Mouse (Mus musculus) c-Kit-positive CD71-negative TER-119-negative erythroid progenitor cells, embryonic 14.5 days (primary cell): ENCODE results near the gene Sv2a.

Experiments
- DNase-seq: peaks from one replicate; pipeline ENCODE4 v3.0.0-alpha.2; 2013; ENCODE audit warnings: low read depth

Sv2a gene

DNA sequence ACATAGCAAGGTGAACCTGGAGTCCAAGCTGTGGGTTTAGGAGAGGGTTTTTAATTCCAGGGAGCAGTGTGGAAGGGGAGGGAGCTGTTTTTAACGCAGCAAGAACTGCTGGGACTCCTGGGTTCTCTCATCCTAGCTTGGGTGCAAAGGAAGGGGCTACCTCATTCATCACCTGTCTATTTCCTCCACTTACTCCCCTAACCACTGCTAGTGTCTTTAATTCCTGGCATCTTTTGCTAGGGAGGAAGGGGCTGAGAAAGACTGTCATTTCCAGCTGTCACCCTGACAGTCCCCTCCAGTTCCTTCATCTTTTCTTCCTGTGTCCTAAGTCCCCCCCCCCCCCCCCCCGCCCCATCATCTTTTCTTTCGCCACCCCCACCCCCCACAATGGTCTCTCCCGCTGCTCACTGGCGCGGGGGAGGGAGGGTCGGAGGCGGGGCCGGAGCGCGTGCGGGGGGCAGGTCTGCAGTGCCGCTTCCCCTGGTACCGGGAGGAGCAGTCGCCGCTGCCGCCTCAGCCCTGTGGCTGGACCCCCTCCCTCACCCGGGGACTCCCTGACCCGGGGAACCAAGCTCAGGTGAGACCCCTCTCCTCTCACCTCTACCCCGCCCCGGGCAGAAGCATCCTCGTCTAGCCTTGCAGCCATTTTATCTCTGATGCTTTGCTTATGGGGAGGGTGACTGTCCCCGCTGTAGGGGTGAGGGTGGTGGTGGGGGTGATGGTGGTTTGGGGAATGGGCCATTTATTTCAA, at the start of gene Sv2a:
Gene Sv2a (plus strand): TSS at position 425 of the 751 bp plus-strand sequence.
- no peak for DNase-seq

DNA sequence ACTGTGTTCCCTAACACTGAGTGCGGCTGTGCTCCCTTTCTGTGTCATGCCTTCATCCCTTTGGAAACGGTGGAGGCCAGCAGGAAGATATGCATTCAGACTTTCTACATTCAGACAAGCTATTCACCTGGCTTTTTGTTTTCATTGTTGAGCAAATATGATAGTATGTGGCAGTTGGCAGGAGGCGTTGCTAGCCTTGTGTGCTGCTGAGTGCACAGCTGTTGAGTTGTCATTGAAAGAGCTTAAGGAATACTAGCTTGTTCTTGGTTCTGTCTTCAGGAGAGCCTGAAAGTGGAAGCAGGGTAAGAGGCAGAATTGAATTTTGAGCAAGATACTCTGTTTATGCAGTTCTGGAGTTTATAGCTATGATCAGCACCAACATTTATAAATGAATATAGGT, 48.5 kb upstream of the Sv2a start:
- no peak for DNase-seq

DNA sequence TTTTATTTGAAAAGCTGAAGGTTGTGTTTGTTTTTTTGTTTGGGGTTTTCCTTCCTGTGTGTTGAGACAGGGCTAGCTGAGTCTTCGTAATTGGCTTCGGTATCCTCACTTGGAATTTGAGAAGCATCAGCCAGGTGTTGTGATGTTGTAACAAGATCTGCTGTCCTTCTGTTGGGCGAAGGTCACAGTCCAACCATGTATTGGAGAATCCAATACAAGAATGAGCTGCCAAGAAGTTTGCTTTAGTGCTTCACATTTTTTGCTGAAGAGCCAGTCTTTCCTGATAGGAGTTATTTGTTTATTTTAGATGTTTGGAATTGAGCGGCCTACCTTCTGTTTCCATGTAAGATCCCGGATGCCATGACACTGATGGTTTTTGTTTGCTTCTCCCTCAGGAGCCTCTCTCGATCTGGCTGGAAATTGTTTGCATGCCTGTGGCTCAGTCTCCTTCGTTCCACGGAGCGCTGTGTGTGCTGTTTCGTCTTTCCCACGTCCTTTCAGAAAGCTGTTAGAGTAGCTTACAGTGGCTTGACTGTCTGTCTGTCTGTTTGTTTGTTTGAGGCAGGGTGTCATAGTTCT, 47.5 kb upstream of the Sv2a start:
- DNase-seq: no peak

DNA sequence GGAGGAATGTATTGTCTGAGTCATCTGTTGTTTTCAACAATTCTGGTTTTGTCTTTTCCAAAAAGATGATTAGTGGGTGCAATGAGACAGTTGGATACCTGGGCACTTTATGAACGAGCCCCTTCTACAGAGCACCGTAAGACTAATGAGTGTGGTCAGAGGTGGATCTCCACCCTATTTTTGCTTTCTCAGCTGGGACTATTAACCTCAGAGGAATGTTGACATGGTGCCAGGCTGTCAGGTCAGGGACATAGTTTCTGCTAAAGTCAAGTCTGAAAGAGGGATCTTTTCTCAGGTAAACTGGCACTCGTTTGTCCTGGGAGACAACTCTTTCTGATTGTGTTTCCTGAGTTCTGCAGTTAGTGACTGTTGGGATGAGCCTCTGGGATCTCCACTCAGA, 45.9 kb upstream of the Sv2a start:
- no peak for DNase-seq

DNA sequence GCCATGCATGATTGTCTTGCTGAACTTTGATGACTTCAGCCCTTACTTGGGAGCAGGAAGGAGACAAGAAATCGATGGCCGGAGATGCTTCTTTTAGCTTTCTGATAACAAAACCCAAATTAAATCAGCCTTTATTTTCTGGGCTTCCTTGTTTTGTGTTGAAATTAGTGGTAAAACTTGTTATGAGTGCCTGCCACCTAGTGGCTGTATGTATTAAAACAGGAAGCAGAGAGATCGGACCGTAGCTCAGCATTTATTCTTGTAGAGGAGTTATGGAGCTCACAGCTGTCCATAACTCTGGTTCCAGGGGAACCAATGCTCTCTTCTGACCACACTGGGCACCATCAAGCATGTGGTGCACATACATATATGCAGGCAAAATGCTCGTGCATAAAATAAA, 33.0 kb upstream of the Sv2a start:
- peak; percentile 56 for DNase-seq

DNA sequence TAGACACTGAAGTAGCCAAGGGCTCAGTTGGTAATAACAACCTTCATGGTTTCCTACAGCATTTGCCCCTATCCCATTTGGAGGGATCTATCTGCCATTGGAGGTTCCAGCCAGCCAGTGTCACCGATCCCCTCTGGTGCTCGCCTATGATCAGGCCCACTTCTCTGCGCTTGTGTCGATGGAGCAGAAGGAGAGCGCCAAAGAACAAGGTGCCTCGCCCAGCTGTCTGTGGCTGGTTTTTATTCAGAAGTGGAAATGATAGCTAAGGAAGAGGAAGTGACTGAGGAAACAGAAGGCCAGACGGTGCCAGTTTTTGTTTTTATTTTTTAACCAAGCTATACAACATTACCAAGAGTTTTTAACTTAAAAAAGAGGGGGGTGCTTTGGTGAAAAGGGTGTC, 29.1 kb upstream of the Sv2a start:
- no peak for DNase-seq

DNA sequence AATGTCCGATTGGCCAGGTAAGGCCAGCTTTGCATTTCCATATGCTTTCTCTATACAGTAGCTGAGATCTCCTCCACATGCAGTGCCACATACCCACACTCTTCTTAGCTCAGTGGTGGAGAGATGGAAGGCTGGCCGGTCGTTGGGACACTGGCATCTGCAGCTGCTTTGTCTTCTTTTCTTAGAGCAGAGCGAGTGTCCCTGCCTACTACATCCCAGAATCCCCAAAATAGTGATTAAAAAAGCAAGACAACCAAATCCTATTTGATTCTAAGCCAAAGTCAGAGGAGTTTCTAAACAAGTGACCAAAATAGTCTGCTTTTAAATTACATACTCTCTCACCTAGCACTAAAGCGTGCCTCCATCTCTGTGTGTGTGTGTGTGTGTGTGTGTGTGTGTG, 28.3 kb upstream of the Sv2a start:
- DNase-seq: no peak

DNA sequence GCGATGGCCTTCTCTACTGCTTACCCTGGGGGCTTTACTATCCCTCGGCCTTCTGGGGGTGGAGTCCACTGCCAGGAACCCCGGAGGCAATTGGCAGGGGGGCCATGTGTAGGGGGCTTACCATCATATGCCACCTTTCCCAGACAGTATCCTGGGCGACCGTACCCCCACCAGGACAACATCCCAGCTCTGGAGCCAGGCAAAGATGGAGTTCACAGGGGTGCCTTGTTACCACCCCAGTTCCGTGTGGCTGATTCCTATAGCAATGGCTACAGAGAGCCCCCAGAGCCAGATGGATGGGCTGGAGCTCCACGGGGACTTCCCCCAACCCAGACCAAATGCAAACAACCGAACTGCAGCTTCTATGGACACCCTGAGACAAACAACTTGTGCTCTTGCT, 25.4 kb upstream of the Sv2a start:
- no peak for DNase-seq

DNA sequence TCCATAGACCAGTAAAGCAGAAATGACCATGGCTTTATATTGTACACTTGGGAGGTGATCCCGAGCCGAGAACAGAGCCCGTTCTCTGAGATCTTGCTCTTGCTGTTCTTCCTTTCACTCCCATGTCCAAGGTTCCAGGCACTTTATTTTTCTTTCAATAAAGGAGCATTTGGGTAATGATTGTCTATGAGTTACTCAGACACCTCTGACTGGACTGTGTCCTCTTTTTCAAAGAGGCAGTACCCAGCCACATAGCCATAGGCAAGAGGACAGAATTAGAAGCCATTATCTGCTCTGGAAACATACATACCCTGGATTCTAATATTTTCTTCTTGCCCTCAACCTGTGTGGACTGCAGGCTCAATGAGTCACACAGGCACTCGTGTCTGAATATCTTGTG, 21.1 kb upstream of the Sv2a start:
- DNase-seq: no peak

DNA sequence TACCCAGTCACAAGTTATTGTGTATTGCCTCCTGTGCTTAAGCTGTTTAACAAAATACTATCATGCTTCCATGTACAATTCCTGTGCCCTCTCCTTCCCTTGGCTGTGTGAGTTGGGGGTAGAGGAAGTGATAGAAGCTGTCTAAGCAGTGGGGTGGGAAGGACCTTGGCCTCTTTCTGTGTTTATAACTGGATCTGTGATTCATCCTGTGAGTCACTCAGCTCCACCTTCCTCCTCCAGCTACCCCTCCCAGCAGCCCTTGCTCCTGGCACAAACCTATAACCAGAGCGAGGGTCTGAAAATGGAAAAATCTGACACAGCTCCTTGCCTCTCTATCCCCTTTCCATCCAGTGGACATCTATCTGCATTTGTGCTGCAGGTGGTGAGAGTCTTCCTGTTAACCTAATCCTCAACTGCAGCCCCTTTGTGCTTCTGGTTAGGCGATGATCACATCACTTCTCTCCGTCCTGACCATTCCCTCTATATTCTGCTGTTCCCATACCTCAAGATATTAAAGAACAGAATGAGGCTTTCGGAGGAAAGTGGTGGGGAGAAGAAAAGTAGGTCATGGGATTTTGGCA, 20.6 kb upstream of the Sv2a start:
- peak; percentile 34 for DNase-seq

DNA sequence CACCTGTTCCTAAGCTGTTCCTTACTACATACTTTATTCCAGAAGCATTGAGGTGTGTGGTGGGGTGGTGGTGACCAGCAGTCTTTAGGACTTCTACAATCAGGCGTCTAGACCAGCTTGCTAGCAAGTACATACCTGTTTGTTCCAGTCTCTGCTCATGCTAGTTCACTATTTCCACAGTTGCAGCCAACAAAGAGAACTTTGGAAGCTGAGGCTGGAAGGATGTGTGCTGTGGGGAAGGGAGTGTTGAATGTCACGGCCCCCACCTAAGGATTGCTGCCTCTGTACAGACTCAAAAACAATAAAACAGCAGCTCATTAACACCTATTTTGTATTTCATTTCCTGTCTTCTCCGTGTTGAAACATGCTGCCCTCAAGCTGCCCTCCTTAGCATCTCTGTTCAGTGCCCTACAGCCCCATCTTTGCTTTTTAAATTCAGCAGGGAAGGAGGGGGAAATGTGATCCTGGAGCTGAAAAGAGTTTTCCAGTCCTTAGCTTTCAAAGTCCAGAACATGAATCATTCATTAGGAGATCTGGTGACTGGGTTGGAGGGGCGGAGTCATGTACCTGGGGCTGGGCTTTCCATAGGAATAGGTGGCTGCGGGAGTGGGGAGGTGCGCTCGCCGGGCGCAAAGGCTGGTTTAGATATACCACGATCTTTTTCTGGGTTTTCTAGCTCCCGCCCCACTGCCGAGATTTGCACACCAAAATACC, 20.0 kb upstream of the Sv2a start:
- DNase-seq: no peak

DNA sequence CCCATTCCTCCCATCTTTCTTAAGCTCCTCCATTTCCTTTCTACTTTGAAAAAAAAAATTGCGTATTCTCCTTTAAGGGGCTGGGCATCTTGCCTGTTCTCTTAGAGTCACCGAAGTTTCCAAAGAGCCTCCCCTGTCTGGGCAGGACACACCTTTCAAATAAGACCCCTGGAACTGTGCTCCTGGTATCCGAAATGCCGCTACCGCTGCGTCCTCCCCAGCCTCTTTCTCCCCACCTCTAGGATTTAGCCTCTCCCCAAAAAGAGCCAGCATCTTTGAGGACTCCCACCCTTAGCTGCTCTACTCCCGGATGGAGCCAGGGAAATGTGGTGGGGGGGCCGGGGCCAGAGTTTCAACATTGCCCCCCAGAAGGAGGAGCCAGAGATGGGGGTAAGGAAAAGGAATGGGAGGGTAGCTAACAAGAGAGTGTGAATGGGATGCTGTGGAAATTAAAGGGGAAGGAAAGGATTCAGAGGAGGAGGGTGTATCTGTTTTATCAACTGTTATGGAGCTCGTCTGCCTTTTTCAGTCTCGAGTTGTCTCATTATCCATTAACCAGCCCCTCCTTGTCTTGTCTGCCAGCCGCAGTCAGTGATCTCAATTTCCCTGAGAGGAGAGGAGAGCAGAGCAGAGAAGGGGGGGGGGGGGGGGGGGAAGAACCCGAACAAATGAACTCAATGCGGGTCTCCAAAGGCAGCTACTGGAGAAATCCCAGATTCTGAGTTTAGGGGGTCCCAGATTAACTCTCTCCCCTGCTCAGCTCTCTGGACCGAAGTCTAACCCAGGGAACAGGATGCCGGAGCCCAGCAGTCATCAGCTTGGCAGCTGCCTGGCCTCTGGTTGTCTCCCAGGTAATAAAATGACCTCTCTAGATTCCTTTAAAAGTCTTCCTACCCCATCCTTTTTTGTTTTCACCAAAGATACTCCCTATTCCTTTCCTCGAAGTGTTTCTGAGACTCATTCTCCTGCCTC, 18.8 kb upstream of the Sv2a start, which contains the start of gene Mtmr11:
Gene Mtmr11 (plus strand): TSS at position 136 of the 972 bp plus-strand sequence.
- DNase-seq: no peak

DNA sequence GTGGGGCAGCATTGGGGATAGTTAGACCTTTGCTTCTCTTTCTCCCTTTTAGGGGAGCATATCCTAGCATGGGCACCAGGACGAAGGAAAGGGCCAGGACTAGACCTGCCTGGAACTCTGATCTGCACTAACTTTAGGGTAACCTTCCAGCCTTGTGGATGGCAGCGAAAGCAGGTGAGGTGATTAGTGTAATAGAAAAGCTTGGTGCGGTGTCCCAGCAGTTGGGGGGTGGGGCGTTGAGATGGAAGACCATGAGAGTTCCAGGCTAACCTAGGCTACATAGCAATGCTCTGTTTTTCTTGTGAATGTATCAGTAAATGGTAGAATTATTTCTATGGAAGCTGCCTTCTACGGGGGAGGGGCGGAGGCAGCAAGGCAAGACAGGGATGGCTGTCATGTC, 17.9 kb upstream of the Sv2a start:
- DNase-seq: no peak

DNA sequence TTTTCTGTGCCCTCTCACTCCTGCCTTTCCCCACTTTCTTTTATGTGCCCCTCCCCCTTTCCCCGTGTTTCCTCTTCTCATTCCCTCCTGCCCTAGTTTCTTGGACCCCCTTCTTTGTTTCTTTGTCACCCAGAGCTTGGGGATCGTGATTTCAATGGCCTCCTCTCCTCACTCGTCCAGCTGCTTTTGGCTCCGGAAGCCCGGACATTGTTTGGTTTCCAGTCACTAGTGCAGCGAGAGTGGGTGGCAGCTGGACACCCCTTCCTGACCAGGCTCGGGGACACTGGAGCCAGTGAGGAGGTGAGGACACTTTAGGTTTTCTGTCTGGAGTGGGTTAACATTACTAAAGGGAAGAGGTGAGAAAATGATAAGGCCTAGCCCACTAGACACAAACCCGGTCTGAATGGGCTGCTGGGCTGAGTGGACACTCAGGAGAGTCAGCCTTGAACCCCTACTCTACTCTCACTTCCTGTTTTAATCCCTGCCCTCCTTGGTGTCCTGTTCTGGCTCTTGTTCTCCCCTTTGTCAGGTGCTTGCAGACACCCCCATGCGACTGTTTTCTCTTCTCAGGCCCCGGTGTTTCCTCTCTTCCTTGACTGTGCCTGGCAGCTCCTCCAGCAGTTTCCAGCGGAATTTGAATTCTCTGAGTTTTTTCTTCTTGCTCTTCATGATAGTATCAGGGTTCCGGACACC, 12.3 kb upstream of the Sv2a start:
- DNase-seq: no peak

DNA sequence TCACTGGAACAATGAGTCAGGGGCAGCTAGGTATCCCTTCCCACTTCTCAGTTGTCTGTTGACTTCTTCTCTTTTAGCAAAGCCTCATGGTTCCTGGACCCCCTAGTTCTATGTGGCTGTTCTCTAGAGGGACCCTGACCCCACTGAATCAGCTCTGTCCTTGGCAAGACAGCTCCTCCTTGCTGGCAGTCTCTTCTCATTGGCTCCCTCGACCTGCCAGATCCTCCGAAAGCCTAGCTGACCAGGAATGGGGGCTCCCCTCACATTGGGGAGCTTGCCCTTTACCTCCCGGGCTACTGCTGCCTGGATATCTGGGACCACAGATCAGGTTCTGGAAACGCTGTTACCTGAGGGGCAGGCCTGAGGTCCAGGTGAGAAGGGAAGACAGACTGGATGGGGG, 10.7 kb upstream of the Sv2a start:
- no peak for DNase-seq

DNA sequence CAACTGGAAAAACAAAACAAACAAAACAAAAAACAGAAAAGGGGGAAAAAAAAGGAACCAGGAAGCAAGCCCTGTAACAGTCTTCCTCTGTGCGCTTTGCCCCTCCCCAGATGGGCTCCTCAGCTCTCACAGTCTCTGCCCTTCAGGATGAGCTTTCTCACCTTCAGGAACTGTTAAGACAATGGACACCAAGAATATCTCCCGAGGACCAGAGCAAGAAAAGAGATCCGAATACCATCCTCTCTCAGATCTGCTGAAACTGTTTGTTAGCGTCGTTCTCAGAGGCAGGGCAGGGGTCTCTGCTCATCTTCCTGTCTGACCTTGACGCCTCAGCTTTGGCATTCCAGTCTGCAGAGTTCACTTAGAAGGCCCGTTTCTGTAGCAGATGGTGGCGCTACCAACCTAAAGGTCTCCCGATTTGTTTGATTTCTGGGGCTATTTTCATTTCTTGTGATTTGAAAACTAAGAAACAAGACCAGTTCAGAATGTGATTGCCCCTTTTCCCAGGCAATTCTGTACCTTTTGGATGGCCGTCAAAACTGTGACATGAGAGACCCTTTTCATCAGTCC, 9.9 kb upstream of the Sv2a start:
- no peak for DNase-seq

DNA sequence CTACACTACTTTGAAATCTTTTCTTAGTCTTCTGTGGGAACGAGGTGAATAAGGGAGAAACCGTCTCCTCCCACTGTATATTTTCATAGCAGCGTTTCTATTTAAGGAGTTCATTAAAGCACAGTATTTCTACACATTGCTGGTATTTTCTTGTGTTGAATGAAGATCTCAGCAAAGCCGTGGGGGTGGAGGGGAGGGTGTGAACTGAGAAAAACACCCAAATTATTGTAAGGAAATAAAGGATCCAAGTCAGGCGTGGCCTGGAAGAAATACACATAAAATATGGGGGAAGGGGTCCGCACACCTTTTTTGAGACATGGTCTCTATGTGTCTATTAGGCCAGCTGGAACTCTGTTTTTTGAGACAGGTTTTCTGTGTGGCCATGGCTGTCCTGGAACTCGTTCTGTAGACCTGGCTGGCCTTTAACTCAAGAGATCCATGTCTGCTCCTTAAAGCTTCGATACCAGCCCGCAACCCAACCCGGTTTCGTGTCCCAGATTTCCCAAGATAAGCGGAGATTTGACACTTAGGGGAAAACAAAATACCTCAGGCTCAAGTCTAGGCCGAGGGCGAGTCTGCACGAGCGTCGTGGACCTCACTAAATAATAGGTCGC, 9.3 kb upstream of the Sv2a start:
- no peak for DNase-seq

DNA sequence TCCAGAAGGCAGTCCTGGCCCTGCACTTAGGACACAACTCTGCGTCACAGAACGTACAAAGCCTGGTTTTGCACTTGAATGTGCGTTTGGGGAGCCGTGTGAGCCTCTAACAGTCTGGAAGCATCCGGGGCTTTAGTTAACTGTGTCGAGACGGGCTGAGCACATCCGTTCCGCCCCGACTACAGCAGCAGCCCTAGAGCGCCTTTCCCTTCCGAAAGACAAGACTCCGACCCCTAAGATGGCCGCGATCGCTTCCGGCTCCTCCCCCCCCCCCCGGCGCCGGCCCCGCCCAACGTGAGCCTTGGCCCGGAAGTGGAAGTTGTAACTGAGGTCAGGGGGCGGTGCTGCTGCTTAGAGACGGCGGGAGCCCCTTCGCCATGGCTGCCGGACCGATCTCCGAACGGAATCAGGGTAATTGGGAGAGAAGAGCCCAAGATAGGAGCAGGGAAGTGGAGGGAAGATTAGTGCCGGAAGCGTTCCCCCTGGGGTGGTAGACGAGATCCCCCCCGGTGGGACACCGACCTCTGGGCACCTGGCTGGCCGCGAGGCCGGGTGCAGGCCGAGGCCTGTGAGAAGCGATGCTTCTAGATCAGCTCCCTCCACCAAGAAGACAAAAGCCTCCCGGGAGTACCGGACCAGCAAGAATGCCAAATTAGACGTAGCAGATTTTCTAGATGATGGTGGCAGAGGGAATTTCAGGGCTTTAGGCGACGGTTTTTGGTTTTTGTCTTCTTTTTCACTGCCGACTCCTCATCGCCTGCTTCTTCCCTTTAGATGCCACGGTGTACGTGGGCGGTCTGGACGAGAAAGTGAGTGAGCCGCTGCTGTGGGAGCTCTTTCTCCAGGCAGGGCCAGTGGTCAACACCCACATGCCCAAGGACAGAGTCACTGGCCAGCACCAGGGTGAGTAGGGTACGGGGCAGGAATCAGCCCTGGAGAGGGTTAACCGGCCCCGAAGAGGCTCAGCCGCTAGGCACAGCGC, 8.5 kb upstream of the Sv2a start, which contains the start of gene Sf3b4:
Gene Sf3b4 (plus strand): TSS at position 136 of the 982 bp plus-strand sequence.
- DNase-seq: peak; percentile 73

DNA sequence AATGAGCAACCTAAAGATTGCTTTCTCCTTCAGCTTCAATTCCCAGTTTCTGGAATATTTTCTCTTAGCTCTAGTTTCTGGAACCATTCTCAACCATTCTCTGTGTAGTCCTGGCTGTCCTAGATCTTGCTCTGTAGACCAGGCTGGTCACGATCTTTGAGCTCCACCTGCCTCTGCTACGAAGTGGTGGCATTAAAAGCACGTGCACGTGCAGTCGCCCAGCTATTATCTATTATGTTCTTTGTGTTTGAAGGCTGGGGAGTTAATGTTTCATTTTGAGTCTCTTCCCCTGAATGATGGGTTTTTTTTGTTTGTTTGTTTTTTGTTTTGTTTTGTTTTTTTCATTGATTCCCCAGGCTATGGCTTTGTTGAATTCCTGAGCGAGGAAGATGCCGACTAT, 7.8 kb upstream of the Sv2a start:
- no peak for DNase-seq
